Mouse (Mus musculus) cerebellum, adult 9-11 months (tissue): ENCODE measurements around the gene Ahnak.
"Not testable (repeated sequence)": the region's sequence is repeated elsewhere in the genome, so short reads cannot be mapped to it uniquely, and the experiment has no call there.

ENCODE experiments used
- DNase-seq: peaks from one replicate; pipeline ENCODE4 v3.0.0; 2022

Gene Ahnak

DNA sequence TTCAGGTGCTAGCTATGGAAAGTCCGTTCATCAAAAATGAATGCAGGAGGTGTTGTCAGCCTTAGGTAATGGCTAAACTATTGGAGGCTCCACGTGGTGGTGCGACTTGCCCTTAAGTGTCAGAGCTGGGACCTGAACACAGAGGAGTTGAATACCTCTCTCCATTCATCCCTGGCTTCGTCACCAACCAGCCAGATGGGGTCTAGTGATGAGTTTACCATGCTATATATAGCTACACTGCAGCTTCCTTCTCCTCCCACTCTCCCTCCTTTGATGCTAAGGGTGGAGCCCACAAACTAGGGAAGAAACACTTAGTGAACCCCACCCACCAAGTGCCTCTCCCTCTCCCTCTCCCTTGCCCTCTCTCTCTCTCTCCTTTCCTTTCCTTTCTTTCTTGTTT lies 55.2 kb downstream of the Ahnak start:
- no peak for DNase-seq

GRCm38 (mm10) chr19:9047207-9047945 lies 58.3 kb downstream of the Ahnak start:
- DNase-seq: no peak

GRCm38 (mm10) chr19:9047946-9048387 lies 58.9 kb downstream of the Ahnak start:
- no peak for DNase-seq

DNA sequence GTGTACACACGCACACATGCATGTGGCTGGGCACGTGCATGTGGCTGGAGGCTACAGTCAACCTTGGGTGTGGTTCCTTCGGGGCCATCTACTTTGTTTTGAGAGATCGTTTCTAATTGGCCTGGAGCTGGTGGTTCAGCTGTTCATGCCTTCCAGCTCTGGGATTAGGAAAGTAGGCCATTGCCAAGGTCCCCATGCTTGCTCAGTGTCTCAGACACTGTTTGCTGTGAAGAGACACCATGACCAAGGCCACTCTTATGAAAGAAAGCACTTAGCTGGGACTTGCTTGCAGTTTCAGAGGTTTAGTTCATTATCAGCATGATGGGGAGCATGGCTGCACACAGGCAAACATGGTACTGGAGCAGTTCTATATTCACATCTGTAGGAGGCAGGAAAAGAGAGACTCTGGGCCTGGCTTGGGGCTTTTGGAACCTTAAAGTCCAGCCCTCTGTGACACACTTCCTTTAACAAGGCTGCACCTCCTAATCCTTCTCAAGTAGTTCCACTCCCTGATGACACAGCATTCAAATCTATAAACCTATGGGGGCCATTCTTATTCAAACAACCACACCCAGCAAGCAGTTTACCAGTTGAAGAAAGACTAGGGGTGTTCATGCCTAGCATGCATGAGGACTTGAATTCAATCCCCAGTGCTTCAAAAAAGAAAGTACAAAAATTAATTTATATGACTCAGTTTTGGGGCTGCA lies 60.0 kb downstream of the Ahnak start:
- DNase-seq: no peak

DNA sequence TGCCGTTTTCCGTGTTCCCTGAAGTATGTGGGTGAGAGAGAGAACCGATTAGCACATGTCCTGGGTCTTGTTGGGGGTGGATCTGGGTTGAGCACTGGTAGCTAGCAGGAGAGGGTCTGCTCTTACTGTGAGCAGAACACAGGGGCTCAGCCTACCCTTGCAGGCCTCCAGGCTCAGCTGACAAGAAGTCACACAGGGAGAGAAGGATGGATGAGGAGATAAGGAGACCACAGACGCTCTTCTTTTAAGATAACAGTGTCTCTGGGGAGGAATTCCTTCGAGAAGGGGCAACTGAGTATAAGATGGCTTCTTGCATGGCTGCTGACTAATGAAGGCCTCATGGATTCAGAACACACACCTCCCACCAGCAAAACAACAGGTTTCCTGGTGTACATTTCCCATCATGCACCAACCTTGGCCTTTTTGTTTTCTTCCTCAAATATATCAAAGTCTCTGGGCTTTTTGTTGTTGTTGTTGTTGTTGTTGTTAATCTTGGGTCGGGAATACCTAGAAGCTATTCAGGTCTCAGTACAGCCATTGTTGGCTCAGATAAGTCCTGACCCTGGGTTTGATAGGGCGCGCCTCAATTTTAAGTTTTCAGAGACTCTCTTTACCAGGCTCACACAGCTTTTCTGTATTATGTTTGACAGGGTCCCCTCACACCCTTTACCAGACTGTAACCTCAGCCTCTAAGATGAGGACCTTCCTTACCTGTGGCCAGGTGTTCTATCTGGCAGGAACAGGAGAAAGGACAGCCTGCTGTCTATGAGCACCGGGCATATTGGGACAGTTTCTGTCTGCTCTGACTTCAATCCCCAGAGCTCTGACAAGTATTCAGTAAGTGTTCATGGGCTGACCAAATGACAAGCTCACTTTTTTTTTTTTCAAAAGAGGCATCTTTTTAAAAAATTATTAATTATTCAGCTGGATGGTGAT lies 61.5 kb downstream of the Ahnak start:
- DNase-seq: no peak

DNA sequence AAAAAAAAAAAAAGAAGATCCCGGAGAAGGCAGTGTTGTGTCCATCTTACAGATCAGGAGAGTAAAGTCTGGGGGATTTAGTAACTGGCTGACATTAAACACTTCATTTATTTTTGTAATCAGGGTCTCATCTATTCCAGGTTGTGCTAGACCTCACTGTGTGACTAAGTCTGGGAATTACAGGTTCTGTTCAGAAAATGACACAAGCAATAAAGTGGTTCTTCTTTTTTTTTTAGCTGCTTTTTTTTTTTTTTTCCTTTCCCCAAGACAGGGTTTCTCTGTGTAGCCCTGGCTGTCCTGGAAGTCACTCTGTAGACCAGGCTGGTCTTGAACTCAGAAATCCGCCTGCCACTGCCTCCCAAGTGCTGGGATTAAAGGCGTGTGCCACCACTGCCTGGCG lies 62.9 kb downstream of the Ahnak start:
- DNase-seq: not testable (repeated sequence)

DNA sequence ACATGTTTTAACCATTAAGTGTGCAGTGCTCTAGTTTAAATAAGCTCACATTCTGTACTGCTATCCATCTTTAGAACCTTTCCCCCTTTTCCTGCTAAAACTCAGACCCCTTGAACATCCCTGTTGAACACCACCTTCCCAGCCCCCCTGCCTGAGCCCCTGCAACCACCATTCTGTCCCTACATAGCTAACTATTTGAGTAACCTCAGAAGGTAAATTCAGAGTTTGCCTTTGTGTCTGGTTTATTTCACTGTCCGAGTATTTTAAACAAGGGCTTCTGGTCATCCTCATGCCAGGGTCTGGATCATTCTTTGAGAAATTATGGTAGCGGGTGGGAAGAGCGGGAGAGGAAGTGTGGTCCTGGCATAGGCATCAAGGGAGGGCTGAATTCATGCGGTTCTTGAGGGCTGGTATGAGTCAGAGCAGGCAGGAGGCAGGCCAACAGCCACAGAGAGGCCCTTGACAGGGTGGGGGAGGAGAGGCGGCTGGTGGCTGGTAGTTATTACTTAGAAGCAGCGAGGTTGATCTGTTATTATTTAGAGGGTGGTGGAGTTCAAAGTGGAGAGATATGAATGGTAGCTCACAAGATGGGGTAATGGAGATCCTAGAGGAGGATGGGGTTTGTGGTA lies 63.8 kb downstream of the Ahnak start:
- DNase-seq: no peak

GRCm38 (mm10) chr19:9055153-9055552 lies 66.1 kb downstream of the Ahnak start:
- DNase-seq: no peak

DNA sequence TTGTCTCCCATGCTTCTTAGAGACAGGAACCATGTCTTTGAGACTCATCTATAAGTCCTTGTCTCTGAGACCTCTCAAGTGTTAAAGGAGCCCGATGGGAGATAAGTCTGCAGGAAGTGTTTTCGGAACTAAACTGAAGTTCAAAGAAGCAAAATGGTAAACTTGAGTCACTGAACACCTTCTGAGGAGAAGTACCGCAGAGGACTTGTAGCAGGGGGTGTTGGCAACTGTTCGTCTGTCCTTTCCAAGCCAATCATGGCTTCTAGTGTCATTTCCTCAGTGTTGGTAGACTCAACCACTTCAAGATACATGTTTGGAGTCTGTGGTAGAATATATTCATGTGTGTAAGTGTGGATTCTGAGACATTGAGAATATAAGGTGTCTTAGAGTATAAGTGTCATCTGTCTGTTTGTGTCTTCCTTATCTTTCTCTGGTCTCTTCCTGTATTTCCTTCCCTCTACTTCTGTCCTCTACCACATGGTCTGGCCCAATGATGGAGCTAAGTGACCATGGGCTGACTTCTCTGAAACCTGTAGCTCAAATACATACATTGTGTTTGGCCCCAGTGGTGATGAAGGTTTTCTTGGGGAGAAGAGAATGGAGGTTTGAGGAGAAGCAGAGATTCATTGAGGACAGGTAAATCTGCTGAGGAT lies 66.7 kb downstream of the Ahnak start:
- no peak for DNase-seq

DNA sequence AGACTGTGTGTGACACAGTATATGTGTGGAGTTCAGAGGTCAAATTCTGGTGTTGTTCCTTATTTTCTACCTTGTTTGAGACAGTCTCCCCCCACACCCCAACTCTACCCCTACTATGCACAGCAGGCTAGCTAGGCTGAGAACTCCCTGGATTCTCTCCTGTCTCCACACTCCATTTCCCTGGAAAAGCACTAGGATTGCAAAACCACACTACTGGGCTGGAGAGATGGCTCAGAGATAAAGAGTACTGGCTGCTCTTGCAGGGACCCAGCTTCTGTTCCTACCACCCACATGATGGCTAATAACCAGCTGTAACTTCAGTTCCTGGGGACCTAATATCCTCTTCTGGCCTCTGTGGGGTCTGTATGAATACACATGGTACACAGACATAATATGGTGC lies 68.6 kb downstream of the Ahnak start:
- no peak for DNase-seq

GRCm38 (mm10) chr19:9058331-9058884 lies 69.3 kb downstream of the Ahnak start:
- DNase-seq: no peak

DNA sequence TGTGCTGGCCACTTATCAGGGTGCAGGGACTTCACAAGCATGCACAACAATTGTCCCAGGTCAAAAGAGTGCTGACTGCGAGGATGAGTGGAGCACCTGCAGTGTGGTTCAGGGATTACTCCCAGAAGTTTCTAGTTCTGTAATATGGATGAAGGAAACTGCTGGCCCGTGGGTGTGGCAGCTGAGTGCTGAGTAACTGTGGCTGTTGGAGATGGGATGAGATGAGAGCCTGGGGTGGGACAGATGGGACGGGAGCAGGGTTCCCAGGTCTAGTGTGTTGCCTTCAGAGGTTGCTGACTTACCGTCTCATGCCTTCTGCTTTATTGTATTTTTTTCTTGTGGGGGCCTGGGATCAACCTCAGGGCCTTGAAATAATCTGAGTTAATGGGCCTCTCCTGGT lies 69.9 kb downstream of the Ahnak start:
- DNase-seq: no peak

DNA sequence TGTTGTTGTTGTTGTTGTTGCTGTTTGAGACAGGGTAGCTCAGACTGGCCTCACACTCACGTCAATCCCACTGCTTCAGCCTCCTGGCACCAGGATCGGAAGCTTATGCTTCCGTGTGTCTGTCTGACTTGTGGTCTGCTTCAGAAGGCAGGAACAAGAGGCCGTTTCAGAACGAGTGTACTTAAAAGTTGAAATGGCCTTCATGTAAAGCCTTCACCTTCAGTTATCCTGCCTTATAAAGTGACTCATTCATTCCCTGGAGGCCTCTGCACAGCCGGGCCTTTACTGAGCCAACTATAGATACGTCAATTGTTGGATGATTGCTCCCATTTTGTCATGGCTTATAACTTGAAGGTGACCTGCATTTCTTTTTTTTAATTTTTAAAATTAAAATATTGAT lies 70.3 kb downstream of the Ahnak start:
- no peak for DNase-seq

DNA sequence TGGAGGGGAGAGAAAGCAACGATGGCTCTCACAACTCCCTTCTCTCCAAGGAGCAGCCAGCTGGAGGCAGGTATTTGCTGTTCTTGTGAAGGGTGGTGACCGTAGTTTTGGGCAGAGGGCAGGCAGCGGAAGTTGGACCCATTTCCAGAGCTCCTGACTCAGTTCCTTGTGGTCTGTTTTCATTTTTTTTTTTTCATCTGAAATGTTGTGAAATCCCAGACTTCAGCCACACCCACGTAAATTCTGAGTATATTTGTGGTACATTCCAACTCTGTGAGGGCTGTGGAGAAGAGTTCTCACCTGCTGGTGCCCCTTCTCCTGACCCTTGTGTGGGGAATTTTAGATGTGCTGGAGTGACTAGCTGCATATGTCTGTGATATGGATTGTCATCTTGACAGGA lies 71.0 kb downstream of the Ahnak start:
- no peak for DNase-seq

DNA sequence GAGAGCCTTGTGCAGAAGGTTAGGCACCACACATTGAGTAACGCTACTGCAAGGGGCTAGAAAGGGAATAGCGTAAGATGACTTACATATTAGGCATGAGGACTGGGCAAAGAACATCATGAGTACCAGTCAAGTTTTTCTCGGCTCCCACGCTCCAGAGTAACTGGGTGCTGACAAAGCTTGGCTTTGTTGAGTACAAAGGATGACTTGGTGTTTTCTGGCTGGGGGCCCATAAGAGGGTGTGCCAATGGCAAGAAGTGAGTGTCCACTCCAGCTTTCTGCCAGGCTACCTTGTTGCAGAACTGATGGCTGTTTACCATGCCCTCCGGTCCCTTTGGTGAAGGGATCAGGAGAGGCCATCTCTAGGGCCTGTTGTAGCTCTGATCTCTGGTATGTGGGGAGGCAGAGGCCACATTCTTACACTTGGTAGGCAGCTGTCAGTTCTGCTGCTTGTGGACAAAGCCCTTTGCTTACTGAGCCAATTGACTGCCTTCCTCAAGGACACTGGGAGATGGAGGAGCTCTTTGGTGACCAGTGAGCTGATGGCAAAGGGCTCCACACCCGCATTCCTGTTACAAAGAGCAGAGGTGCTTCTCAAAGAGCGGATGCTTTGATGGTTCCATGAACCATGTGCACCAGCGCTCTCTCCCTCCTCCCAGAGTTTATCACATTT lies 72.3 kb downstream of the Ahnak start:
- no peak for DNase-seq

DNA sequence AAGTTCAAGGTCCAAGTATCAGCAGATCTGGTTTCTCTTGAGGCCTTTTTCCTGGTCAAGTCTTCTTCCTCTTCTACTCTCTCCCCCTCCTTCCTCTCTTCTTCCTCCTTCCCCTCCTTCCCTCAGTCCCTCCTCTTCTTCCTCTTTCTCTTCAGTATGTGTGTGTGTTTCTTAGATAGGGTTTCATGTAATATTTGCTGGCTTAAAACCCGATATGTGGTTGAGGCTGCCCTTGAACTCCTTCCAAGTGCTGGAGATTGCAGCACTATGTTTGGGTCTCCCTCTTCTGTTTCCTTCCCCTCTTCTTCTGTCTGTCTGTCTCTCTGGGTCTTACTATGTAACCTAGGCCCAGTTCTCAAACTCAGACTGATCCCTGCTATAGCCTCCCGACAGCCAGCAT lies 73.7 kb downstream of the Ahnak start:
- no peak for DNase-seq

GRCm38 (mm10) chr19:9063831-9064230 lies 74.7 kb downstream of the Ahnak start:
- DNase-seq: no peak

DNA sequence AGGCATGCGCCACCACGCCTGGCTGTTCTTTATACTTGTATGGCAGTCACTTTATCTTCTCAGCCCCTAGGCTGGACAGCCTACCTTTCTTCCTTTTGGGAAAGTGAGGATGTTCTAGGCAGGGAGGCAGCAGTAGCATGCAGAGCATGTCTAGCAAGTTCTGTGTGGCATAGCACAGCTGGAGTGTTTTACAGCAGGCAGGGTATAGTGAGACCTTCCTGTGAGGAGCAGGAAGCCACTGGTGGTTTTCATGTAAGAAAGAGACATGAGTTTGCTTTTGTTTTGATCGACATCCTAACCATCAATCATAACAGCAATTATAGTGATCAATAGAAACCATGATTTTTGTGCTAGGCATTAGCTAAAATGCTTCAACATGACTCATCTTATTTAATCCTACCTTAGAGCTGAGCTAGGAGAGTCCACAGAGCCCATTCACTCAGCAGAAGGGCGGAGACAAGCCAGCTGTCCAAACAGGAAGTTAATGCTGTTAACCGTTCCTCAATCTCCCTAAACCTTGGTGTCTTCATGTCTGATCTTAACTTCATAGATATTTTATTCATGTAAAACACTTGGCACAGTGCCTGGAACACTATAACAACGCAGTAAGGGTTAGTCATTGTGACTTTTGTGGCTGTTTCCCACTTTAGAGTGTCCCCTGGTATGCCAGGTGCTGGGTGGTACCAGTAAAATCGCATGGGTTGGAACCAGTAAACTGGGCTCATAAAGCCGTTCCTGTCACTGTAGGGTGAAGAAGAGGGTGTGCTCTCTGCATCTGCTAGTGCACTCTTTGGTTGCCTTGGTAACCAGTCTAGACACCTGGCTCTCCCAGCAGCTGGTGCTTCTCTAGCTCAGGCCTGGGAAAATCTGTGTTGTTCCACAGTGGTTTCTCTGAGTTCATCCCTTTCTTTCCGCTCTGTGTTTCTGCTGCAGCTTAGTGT lies 76.8 kb downstream of the Ahnak start:
- no peak for DNase-seq

GRCm38 (mm10) chr19:9067292-9067691 lies 78.2 kb downstream of the Ahnak start:
- DNase-seq: no peak

DNA sequence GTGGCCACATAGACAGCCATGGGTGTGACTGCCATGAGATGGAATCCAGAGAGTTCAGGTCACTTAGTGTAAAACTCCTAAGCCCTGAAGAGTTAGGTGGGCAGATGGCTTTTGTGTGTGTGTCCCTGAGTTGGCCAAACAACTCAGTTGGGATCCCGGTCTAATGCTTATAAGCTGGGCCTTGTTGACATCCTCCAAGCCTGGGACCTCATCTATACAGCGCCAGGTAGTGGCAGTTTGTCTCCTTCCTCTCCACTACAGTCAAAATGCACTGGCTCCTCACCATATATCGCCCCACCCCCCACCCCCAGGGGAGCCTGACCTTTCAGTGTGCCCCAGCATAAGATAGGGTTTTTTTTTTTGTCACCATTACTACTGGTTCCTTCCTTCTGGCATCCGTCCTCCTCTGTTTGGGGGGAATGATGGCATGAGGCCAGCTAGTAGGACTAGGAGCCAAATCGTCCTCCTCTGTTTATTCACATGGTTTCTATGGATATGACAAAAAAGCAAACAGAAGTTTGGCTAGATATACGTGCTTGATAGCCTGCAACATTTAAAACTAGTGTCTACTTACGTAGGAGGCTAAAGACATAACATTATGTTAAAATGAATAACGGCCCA lies 80.7 kb downstream of the Ahnak start:
- no peak for DNase-seq
